Comparison of ENCODE assay signal across 1 mouse cellular context in the genomic region with DNA sequence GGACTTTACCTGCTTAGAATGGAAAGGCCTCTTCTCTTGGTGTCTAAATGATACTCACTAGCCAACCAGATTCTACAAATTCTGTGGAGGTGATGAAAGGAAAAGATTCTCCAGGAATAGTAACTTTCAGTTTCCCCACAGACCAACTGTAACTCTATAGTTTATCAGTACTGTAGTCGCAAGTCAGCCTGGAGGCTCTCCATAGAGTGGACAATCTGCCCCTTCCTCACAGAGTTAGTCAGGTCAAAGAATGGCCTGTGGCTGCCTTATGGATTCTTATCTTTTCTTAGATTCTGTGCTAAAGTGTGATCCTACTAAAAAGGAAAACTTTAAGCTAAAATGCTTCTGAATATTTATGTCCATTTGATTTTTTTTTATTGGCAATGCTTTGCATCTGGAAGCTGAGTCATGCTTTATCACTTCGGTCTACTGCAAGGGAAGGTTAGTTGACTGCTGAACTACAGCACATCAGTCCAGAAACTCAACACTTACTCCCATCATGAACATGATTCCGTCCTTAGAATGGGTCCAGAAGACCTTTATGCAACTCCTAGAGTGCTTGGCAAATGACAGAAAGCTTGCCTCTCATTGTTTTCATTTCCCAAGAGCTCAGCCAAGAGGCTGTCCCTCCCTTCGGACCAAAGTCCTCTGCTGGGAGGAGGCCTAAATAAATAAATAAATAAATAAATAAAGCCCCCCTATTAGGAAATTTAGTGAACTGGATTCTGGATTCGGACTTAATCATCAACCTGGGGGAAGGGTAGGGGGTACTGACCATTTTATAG.
TF ChIP-seq lines count a peak whose summit lies in the region.

No protein-coding gene starts in this region.

TF ChIP-seq in MEL, 35 proteins besides CTCF, POLR2A, EP300 and RAD21 (continued from another document):
- no peak for TF ChIP-seq MXI1 (IDR thresholded peaks at IDR 0.05; ENCODE audit: low read depth, low read length)
- TF ChIP-seq USF1 (IDR thresholded peaks at IDR 0.05; ENCODE audit: low read depth, low read length), result no peak
